Mouse (Mus musculus): Measurements from ENCODE around the gene Gm266. TPM values are rescaled to one million over a fixed set of nuclear protein-coding genes. Genes with fewer than 3 reads are reported as not detected.

The Gm266 gene
- polyA plus RNA-seq, 1 experiment from 2014 or later: 0.99 TPM

DNA sequence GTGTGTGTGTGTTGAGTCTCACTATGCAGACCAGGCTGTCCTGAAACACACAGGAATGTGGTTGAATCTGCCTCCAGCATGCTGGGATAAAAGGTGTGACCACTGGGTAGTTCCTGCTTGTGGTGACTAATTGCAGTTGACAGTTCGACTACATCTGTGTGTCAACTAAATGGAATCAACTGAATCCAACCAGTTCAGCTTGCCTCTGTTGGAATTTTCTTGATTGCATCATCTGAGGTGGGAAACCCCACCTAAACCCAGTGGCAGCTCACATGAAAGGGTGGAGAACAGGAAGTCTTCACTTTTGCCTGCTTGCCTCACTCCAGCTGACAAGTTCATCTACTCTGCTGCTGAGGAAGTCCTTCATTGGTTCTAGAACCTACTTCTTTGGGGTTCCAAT, 14.5 kb downstream of the Gm266 start:
- Histone ChIP-seq H3K4me3 (ENCODE audit: low read depth, low read length) (no peak overlapping the region), H3K27me3 (replicated peaks; ENCODE audit: control insufficient read depth, insufficient read depth, low read length) (no peaks in the 10 kb centered on the region), H3K36me3 (ENCODE audit: control insufficient read depth, insufficient read depth, low read length) (no peaks in the 10 kb centered on the region), H3K4me1 (ENCODE audit: control insufficient read depth, insufficient read depth, low read length) (peaks cover 5% of the 10 kb centered on the region; the same call in 1 of the 2 replicates), H3K27ac (ENCODE audit: low read depth, low read length) (no peak overlapping the region), H3K9me3 (replicated peaks; ENCODE audit: control insufficient read depth, low read length) (no peaks in the 10 kb centered on the region), H3K4me2 (ENCODE audit: low read length) (no peak overlapping the region), H3K9ac (ENCODE audit: low read length) (no peak overlapping the region)
- no peak for ATAC-seq
- 68% methylated on average over 1 of the region's 1 CpGs for WGBS
- DNase-seq (ENCODE audit: low spot score): no peak

DNA sequence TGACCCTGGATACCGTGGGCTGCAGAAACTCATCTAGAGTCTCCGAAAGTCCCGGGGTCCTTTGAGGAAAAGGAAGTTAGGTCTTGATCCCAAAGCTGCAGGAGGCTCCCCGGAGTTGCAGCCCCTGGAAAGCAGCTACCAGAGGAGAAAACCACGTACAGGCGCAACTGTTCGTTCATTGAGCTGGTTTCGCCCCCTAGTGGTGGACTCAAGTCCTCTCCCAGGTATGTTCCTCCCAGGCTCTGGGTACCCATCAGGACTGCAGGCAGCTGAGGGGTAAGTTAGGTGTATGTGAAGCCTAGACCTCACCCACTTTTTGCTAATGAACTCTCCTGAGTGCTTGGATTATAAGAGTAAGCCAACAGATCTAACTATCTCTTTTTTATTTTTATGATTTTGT, 16.1 kb downstream of the Gm266 start:
- ATAC-seq (no peak), DNase-seq (ENCODE audit: low spot score) (peak; percentile 84)
- Histone ChIP-seq H3K27ac (ENCODE audit: low read depth, low read length) (no peak overlapping the region), H3K4me3 (ENCODE audit: low read depth, low read length) (no peak overlapping the region), H3K4me2 (ENCODE audit: low read length) (no peak overlapping the region), H3K4me1 (ENCODE audit: control insufficient read depth, insufficient read depth, low read length) (peaks cover 3% of the 10 kb centered on the region; the same call in 1 of the 2 replicates), H3K9ac (ENCODE audit: low read length) (no peak overlapping the region), H3K36me3 (ENCODE audit: control insufficient read depth, insufficient read depth, low read length) (no peaks in the 10 kb centered on the region), H3K27me3 (replicated peaks; ENCODE audit: control insufficient read depth, insufficient read depth, low read length) (no peaks in the 10 kb centered on the region), H3K9me3 (replicated peaks; ENCODE audit: control insufficient read depth, low read length) (no peaks in the 10 kb centered on the region)
- WGBS: 10% methylated on average over 8 of the region's 8 CpGs

- ATAC-seq: no peak
- peaks cover 3% of the 10 kb centered on the region; the same call in 1 of the 2 replicates for H3K4me1 ChIP-seq (ENCODE audit: control insufficient read depth, insufficient read depth, low read length)
- H3K27ac ChIP-seq (ENCODE audit: low read depth, low read length): no peak overlapping the region
- H3K9ac ChIP-seq (ENCODE audit: low read length): no peak overlapping the region
- DNase-seq (ENCODE audit: low spot score): no peak
- H3K36me3 ChIP-seq (ENCODE audit: control insufficient read depth, insufficient read depth, low read length): no peaks in the 10 kb centered on the region
- no peaks in the 10 kb centered on the region for H3K9me3 ChIP-seq (replicated peaks; ENCODE audit: control insufficient read depth, low read length)
- H3K27me3 ChIP-seq (replicated peaks; ENCODE audit: control insufficient read depth, insufficient read depth, low read length): no peaks in the 10 kb centered on the region
- WGBS: 77% methylated on average over 7 of the region's 7 CpGs
- no peak overlapping the region for H3K4me3 ChIP-seq (ENCODE audit: low read depth, low read length)
- no peak overlapping the region for H3K4me2 ChIP-seq (ENCODE audit: low read length)
Measured at GRCm38 (mm10) chr12:111468206-111468605, 17.4 kb downstream of the Gm266 start.

GRCm38 (mm10) chr12:111466369-111466768, 19.3 kb downstream of the Gm266 start:
- Histone ChIP-seq H3K27ac (ENCODE audit: low read depth, low read length) (no peak overlapping the region), H3K4me1 (ENCODE audit: control insufficient read depth, insufficient read depth, low read length) (no peaks in the 10 kb centered on the region), H3K27me3 (replicated peaks; ENCODE audit: control insufficient read depth, insufficient read depth, low read length) (no peaks in the 10 kb centered on the region), H3K4me3 (ENCODE audit: low read depth, low read length) (no peak overlapping the region), H3K9ac (ENCODE audit: low read length) (no peak overlapping the region), H3K36me3 (ENCODE audit: control insufficient read depth, insufficient read depth, low read length) (no peaks in the 10 kb centered on the region), H3K4me2 (ENCODE audit: low read length) (no peak overlapping the region), H3K9me3 (replicated peaks; ENCODE audit: control insufficient read depth, low read length) (no peaks in the 10 kb centered on the region)
- no peak for DNase-seq (ENCODE audit: low spot score)
- ATAC-seq: no peak
- WGBS: 97% methylated on average over 3 of the region's 3 CpGs

DNA sequence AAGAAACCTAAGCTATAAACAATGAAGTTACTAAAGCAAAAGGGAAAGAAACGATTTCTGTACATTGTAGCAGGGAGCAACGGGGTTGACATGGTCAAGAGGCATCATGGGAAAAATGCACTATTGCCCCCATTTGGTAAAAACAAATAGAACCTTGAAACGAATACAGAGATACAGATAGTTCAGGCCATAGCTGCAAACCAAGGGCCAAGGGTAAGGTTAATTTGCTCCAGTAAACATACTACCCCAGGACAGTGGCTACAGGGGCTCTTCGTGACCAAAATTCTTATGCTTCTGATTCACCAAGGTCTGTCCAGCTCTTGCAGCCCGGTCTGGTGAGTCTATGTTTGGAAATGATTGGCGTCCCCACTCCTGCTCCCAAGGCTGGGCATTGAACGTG, 22.1 kb downstream of the Gm266 start:
- H3K4me3 ChIP-seq (ENCODE audit: low read depth, low read length): no peak overlapping the region
- no peaks in the 10 kb centered on the region for H3K9me3 ChIP-seq (replicated peaks; ENCODE audit: control insufficient read depth, low read length)
- WGBS: 79% methylated on average over 7 of the region's 7 CpGs
- H3K27me3 ChIP-seq (replicated peaks; ENCODE audit: control insufficient read depth, insufficient read depth, low read length): 0 out of 2 replicates have a peak, but pooled peaks cover 6% of the 10 kb centered on the region
- no peaks in the 10 kb centered on the region for H3K36me3 ChIP-seq (ENCODE audit: control insufficient read depth, insufficient read depth, low read length)
- ATAC-seq (no peak), DNase-seq (ENCODE audit: low spot score) (no peak)
- H3K9ac ChIP-seq (ENCODE audit: low read length): no peak overlapping the region
- no peak overlapping the region for H3K4me2 ChIP-seq (ENCODE audit: low read length)
- H3K27ac ChIP-seq (ENCODE audit: low read depth, low read length): no peak overlapping the region
- H3K4me1 ChIP-seq (ENCODE audit: control insufficient read depth, insufficient read depth, low read length): no peaks in the 10 kb centered on the region

DNA sequence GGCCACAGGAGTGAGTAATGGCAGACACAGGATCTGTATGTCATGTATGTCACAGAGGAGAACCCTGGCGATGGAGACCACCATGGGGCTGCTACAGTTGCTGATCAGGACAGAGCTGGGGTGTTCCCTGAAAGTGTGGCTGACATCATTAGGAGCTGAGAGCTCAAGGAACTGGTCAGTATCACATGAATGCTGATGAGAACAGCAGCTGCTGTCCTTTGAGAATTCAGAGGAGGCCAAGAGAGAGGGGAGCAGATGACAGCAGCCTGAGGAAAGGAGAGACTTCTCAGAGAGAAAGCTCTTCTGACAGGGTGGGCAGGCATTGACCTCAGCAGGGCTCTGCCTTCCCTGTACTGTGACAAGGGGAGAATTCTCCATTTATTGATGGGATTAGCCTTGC, 27.9 kb downstream of the Gm266 start:
- WGBS: 71% methylated on average over 1 of the region's 1 CpGs
- no peak overlapping the region for H3K27ac ChIP-seq (ENCODE audit: low read depth, low read length)
- H3K36me3 ChIP-seq (ENCODE audit: control insufficient read depth, insufficient read depth, low read length): no peaks in the 10 kb centered on the region
- ATAC-seq (no peak), DNase-seq (ENCODE audit: low spot score) (no peak)
- peaks cover 6% of the 10 kb centered on the region; the same call in 1 of the 2 replicates for H3K27me3 ChIP-seq (replicated peaks; ENCODE audit: control insufficient read depth, insufficient read depth, low read length)
- H3K9me3 ChIP-seq (replicated peaks; ENCODE audit: control insufficient read depth, low read length): no peaks in the 10 kb centered on the region
- no peak overlapping the region for H3K4me3 ChIP-seq (ENCODE audit: low read depth, low read length)
- H3K4me2 ChIP-seq (ENCODE audit: low read length): no peak overlapping the region
- no peaks in the 10 kb centered on the region for H3K4me1 ChIP-seq (ENCODE audit: control insufficient read depth, insufficient read depth, low read length)
- no peak overlapping the region for H3K9ac ChIP-seq (ENCODE audit: low read length)

GRCm38 (mm10) chr12:111455860-111456259, 29.8 kb downstream of the Gm266 start:
- Histone ChIP-seq H3K36me3 (ENCODE audit: control insufficient read depth, insufficient read depth, low read length) (no peaks in the 10 kb centered on the region), H3K27me3 (replicated peaks; ENCODE audit: control insufficient read depth, insufficient read depth, low read length) (peaks cover 16% of the 10 kb centered on the region), H3K4me3 (ENCODE audit: low read depth, low read length) (no peak overlapping the region), H3K4me2 (ENCODE audit: low read length) (no peak overlapping the region), H3K9me3 (replicated peaks; ENCODE audit: control insufficient read depth, low read length) (no peaks in the 10 kb centered on the region), H3K27ac (ENCODE audit: low read depth, low read length) (no peak overlapping the region), H3K9ac (ENCODE audit: low read length) (no peak overlapping the region), H3K4me1 (ENCODE audit: control insufficient read depth, insufficient read depth, low read length) (no peaks in the 10 kb centered on the region)
- DNase-seq (ENCODE audit: low spot score) (no peak), ATAC-seq (no peak)
- WGBS: 60% methylated on average over 8 of the region's 8 CpGs

- no peaks in the 10 kb centered on the region for H3K36me3 ChIP-seq (ENCODE audit: control insufficient read depth, insufficient read depth, low read length)
- 75% methylated on average over 12 of the region's 12 CpGs for whole genome bisulfite sequencing
- no peaks in the 10 kb centered on the region for H3K4me1 ChIP-seq (ENCODE audit: control insufficient read depth, insufficient read depth, low read length)
- H3K4me3 ChIP-seq (ENCODE audit: low read depth, low read length): no peak overlapping the region
- H3K9ac ChIP-seq (ENCODE audit: low read length): no peak overlapping the region
- H3K27me3 ChIP-seq (replicated peaks; ENCODE audit: control insufficient read depth, insufficient read depth, low read length): peaks cover 21% of the 10 kb centered on the region
- H3K4me2 ChIP-seq (ENCODE audit: low read length): no peak overlapping the region
- no peak for ATAC-seq
- H3K9me3 ChIP-seq (replicated peaks; ENCODE audit: control insufficient read depth, low read length): no peaks in the 10 kb centered on the region
- H3K27ac ChIP-seq (ENCODE audit: low read depth, low read length): no peak overlapping the region
- DNase-seq (ENCODE audit: low spot score): no peak
Measured at GRCm38 (mm10) chr12:111455311-111455846, 30.2 kb downstream of the Gm266 start.

DNA sequence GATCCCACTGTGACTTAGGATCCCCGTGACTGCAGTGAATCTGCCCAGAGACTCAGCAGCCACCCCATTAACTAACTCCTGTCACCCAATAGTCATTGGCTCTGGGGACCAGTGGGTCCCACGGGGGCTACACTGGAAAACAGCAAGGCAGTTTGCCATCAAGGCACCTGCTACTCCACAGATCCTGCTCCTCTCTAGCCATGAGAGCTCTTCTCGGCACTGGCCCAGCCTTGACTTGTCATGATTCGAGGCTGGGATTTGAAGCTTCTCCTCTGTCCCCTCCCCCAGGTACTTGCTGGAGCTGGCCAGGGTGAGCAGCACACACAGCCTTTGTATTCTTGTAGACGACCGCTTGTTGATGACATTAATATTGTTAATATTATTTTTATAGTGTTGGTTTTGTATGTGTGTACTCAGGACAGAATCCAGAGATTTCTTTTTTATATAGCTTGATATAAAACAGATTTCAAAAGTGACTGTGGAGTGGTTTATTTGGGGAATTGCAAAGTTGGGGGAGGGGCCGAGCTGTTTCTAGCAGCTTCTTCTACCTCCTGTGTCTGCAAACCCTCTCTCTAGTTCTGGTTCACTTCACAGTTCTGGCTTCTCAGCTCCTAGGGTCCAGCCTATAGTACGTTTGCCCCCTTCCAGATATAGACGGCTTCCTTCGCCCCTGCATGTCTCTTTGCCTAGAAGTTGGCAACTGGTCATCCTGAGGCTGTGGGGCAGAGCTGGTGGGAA, 30.9 kb downstream of the Gm266 start:
- Histone ChIP-seq H3K36me3 (ENCODE audit: control insufficient read depth, insufficient read depth, low read length) (no peaks in the 10 kb centered on the region), H3K4me1 (ENCODE audit: control insufficient read depth, insufficient read depth, low read length) (no peaks in the 10 kb centered on the region), H3K4me2 (ENCODE audit: low read length) (no peak overlapping the region), H3K27me3 (replicated peaks; ENCODE audit: control insufficient read depth, insufficient read depth, low read length) (peaks cover 22% of the 10 kb centered on the region), H3K9me3 (replicated peaks; ENCODE audit: control insufficient read depth, low read length) (no peaks in the 10 kb centered on the region), H3K4me3 (ENCODE audit: low read depth, low read length) (no peak overlapping the region), H3K9ac (ENCODE audit: low read length) (no peak overlapping the region), H3K27ac (ENCODE audit: low read depth, low read length) (no peak overlapping the region)
- WGBS: 64% methylated on average over 10 of the region's 10 CpGs
- no peak for ATAC-seq
- no peak for DNase-seq (ENCODE audit: low spot score)
